Mouse (Mus musculus) adrenal gland, postnatal 4 days (tissue): ENCODE results near the gene Psmd11. TPM values are rescaled to one million over a fixed set of nuclear protein-coding genes. Genes with fewer than 3 reads are reported as not detected.

Experiments
- DNase-seq, 2 experiments: peaks; one replicate each; pipeline ENCODE4 v3.0.0; 2021 to 2022; ENCODE audit warnings: low spot score in 2 of 2, mixed read lengths in 2 of 2
- total RNA-seq, 2 experiments: library from RNA; stranded (reverse); gene quantifications; 2 replicates each; pipeline ENCODE4 v1.2.3; 2021

The Psmd11 gene
- total RNA-seq, 2 experiments from 2014 or later: 116 to 131 TPM

DNA sequence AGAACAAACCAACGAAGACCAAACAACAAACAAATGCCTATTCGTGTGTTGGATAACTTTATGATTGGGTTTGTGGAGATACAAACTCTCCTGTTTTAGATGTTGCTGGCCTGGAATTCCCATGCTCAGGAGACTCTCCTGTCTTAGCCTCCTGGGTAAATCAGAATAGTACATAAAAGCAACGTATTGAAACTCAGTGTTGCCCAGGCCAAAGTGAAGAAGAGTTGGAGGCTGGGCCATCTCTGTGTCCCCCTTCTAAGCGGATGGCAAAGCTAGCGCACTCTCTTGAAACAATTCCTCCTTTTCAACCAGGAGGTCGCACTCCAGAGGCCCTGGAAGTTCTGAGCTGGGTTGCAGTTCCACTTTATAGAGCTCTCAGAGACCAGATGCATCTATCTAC, 74.9 kb downstream of the Psmd11 start:
- DNase-seq: no peak

DNA sequence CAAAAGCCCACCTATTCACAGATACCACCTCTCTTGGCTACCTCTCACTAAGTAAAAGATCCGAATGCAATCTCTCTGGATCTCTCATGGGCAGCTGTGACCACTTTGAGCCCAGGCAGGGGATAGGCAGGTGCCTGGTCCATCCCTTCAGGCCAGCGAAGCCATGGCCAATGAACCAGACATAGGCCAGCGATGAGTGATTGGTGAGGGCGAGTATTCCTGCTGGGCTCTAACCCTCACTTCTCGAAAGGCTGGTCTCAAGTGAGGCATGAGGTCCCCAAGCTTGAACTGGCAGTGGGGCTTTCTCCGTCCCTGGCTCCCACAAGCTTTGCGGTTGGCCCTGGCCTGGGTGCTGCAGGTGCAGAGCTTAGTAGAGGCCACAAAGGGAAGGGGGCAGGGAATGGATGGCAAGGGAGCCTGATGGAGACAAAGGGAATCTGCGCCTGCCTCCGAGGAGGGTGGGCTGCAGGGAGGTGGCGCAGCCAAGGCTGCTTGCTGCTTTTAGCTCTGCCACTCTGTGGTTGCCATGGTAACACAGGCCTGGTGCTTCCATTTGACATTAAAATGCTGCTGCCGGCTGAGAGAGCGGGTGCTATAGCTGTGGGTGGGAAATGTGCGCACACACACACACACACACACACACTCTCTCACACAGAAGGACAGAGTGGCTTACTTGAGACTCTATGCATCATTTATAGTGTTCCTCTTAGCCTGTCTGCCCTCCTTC, 75.5 kb downstream of the Psmd11 start:
- no peak for DNase-seq

DNA sequence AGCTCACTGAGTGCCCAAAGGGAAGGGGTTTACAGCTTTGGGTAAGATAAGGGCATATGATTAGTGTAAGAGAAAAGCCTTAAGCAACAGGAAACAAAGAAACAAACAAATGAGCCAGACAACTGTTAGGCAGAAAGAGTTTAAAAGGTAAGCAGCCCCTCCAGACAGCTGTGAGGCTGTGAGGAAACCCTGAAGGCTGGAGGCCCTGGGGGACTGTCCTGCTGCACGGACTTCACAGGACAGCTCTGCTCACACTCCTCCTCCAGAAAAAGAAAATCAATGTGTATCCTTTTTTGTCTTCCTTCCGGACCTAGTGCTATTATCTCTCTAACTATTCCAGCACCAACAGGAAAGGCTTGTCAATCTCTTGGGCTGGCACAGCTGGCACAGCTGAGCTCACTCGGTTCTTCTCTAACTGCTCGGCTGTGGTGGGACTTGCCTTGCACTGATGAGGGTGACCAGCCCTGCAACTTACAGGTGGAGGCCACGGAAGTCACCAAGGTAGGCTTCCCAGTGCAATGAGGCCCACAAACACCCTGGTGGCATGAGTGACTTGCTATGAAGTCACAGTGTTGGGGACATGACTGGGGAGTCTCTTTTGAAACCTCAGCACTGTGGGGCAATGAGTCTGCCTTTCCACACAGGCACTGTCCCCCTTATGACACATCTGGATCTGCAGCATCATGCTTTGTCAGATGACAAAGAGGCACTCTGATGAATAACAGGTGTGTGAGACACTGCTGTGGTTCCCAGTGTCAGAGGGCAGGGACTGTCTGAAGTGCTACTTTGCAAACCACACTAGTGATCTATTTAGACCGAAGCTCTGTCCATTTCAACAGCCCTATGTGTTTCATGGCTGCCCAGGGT, 76.3 kb downstream of the Psmd11 start:
- DNase-seq: no peak

DNA sequence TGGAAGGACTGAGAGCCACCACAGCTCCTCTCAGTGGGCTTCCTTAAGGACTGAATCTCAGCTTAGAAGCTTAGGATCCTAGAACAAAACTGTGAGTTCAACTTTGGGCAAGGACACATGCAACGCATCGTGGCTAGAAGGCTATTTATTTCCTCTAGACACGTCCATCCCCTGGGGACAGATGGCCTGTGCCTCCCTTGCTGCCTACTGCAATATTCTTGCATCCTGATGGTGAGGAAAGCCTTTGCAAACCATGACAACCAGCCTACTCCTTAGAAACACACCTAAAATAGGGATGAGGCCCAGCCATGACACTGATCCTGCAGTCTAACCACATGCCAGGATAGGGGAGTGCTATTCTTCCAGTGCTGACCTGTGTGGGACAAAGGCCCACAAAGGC, 77.2 kb downstream of the Psmd11 start:
- no peak for DNase-seq

DNA sequence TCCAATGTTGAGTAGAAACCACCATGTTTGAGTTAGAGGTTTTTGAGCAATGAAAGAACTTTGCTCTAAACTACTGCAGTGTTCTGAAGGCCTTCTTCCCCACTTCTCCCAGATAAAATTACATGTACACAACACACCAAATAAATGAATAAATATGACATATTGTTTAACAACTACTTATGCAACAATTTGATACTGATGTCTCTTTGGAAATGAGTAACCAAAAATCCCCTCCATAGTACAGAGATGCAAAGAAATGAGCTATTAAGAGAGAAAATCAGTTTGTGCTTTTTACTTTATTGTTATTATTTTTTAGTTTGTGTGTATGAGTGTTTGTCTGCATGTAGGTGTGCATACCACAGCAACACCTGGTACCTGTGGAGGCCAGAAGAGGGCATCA, 78.1 kb downstream of the Psmd11 start:
- DNase-seq: no peak

DNA sequence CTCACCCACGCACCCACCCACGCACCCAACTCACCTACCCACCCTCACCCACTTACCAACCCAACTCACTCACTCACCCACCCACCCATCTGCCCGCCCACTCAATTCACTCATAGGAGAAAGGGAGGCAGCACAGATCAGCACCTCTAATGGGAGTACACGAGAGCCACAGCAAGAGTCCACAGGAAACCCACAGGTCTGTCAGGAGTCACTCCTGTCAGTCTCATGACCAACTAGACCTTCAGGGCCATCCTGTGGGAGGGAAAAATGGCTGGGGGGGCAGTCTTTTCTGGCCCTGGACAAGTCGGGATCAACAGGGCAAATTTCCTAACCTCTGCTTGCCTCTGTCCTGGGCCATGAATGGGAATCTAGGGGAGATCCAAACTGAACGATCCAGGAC, 79.4 kb downstream of the Psmd11 start:
- DNase-seq: no peak

DNA sequence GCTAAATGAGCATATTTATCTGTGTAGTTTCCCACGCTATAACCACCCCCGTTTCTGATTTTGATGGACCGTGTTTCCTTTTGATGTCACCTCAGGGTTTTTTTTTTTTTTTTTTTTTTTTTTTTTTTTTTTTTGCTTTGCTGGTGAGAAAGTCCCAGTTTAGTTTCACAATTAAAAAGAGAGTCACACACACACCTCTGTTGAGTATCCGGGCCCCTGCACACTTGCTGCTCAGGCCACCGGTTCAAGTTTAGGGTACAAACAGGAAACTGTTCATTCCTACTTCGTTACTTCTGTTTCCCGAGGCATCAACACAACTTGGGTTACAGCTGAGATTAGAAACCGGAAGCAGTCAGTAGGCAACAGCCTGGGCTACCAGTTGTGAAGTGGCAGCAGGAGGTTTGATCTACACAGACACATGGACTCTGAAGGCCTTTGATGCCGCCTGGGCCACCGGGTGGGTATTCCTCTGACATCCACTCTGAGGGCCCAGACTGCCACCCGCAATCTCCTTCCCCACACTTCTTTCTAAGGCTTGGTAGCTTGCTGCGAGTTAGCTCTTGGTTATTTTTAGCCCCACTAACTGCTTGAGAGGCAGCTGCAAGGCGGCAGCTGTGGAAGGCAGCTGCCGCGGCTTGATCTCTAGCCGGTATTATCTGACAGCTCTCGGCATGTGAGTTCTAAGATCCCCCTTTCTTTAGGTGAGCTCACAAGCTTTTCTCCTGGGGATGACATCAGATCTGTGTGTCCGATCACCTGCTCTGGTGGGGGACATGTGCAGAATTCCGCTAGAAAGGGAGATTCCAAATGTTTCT, 80.2 kb downstream of the Psmd11 start:
- DNase-seq: no peak

DNA sequence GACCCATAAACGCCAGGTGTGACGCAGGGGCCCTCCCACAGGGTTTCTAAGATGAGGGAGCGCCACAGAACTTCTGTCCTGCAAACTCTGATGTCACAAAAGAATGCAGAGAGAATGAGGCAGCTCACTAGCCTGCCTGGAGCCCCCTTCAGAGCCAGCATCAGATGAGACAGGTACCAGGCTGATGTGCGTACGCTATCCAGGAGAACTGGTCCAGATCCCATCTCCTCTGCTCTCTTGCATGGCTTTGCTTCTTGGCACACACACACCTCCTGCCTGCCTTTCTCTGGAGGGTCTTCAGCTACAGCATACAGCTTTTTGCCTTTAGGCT, 80.7 kb downstream of the Psmd11 start:
- DNase-seq: no peak

DNA sequence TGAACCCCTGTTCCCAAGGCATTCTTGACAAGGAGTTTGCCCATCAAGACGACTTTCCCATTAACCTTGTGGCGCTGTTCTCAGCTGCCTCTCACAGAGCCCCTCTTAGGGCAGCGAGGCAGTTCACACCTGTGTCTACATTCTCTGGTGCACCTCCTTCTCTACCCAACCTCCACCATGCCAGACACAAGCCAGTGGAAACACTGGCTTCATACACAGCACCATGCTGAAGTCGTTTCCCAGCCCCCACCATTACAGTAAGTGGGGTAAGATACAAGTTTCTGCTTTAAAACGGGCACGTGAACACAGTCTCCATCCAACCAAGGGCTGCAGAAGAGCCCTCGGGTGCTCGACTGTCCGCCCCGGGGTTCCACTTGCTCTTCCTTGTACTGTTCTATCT, 81.7 kb downstream of the Psmd11 start:
- DNase-seq: no peak

DNA sequence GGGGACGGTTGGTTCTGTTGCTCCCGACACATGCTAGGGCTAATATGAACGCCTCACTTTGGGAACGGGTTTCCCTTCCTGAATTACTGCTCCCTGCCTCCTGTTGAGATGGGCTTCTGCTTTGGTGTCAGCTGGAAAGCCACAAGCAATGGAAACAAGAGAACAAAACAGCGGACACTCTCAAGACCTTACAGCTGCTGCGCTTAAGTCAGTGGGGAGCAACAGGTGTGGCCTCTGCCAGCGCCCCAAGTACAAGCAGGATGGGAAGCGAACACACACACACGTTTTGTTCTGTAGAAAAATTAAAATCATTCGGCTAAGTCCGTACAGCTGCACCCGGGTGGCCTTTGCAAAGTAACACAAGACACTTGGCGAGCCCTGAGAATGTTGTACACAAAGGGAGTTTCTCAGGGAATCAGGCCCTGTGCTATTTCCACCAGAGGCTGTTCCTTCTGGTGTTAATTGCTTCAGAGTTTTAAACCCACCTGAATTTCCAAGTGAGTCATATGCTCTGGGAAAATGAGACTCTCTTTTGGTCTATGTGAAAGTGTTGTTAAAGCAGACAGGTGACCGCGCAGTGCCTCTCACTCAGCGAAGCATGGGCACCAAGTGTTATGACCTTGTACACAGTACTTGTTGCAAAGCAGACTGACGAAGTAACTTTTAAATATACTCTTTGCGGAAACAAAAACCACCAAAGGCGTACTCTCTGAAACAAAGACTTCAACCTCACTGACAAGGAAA, 84.1 kb downstream of the Psmd11 start:
- no peak for DNase-seq

DNA sequence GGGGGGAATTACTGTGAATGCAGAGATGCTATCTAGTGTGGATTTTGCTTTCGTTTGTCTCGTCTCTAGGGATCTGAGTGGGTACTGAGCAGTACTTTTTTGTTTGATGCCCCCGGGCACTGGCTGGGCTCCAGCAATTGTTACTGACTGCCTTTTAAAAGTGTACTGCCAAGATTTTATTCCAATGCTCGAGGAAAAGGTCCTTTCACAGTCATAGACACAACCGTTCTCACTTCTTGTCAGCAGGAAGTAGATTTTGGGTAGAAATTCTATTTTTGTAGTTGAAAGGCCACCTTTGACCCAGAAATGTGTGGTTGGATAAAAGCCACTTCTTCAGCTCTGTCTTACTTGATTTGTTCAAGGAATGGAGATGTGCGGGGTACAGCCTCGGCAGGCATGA, 85.4 kb downstream of the Psmd11 start:
- DNase-seq: no peak

DNA sequence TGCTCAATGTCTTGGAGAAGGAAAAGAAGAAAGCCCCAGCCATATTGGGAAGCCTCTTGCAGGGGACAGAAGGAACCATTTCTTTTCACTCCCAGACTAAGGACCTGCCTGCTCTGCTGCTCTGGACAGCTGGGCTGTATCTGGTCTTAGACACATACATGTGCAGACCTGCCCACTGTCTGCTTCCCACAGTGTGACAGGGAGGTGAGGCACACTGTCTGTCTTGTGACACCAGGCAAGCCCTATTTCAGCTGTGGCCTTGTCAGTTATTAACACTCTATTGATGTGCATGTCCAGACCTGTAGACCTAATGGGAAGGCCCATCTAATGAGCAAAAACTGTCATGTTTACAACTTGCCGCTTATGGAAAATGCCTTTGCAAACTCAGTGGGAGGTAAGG, 86.9 kb downstream of the Psmd11 start:
- no peak for DNase-seq

DNA sequence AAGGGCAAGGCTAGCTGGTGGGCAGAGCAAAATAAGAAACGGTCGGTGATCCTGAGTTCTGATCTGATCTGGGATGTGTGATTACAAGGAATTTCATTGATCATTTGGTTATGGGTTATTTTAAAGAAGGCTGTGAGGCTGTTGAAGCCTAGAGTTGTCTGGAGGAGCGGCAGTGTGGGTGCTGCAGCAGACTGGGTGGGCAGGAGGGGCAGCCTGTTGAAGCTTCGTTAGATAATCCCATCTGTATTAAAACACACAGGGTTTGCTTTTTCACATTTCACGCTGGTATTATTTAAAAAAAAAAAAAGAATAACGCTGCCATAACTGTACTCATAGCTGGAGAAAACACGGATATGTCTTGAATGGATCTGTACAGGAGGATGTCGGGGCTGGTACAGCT, 87.5 kb downstream of the Psmd11 start:
- no peak for DNase-seq

DNA sequence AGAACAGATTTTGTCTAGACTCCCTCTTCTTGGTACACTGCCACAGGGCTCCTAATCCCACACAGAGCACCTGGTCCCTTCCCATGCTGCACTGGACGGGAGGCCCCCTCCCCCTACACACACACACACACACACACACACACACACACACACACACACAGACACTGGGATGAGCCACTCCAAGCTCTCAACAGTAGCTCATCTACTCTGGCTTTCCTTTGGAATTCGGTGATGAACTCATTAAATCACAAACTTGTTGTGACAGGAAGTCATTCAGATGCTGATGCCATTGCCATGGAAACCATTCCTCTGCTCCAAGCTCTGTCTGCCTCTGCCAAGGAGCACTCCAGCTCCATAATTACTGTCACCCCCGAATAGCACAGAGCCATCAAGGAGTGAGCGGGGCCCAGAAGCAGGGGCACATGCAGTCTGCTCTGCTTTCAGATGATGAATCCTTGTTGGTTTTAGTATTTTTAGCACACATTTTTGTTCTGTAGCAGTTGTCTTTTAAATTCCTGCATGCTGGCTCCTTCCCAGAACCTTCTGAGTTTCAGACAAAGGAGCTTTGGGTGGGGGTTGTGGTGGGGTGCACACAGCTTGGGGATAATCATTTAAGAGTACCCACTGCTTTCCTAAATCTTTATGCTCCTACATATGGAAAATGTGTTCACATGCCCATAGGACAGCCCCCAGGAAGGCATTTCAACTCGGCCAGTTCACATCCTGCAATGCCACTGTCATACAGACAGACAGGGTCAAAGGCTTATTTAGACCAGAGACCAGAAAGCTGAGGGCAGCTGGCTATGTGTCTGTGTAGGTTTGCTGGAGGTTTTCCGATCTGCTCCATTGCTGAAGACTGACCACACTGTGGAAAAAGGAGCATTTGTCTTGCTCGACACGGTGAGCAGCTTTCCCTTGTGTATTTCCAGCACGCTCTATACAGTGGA, 90.3 kb downstream of the Psmd11 start:
- DNase-seq: no peak

DNA sequence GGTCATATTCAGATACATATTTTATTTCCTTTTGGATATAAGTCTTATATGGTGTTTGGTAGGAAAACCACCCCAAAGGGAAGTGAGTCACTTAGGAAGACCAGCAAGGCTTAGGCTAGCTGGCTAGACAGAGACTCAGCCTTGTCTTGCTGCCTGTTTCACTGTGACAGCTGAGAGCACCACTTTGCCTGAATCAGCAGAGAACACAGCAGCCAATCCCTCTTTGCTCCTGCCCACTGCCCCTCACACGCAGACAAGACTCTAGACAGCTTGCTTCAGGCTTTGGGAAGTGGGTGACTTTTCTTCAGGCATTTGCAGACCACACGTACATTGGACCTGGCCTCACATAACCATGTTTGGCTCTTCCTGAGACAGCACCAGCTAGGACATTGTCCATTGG, 92.7 kb downstream of the Psmd11 start:
- no peak for DNase-seq

Other genes starting within 250 kb of the Psmd11 start
- 10 to 100 TPM; 16.0 to 16.2 TPM for gene Rnf135, start 244.8 kb upstream of the Psmd11 start, total RNA-seq
- 10 to 100 TPM; 61.4 to 65.9 TPM for gene Rhot1, start 219.6 kb upstream of the Psmd11 start, total RNA-seq
- 1 to 10 TPM; 3.9 to 4.6 TPM for gene Rhbdl3, start 127.7 kb upstream of the Psmd11 start, total RNA-seq
- 10 to 100 TPM; 23.5 to 25.2 TPM for gene 5730455P16Rik, start 50.6 kb upstream of the Psmd11 start, total RNA-seq
- 100 to 1,000 TPM; 192 to 194 TPM for gene Zfp207, start 45.3 kb upstream of the Psmd11 start, total RNA-seq
- 1 to 10 TPM; 8.0 to 9.6 TPM for gene Cdk5r1, start 48.4 kb downstream of the Psmd11 start, total RNA-seq